Mouse (Mus musculus) MEL (cell line): Measurements from ENCODE around the gene Prrx2. TPM values are rescaled to one million over a fixed set of nuclear protein-coding genes. Genes with fewer than 3 reads are reported as not detected.

Experiments
- DNase-seq: peaks from one replicate; pipeline ENCODE4 v3.0.0; 2011; ENCODE audit warnings: low read depth, low spot score
- H3K27ac ChIP-seq: 2 replicates; pipeline ENCODE4 v1.5.1; 2012; ENCODE audit warnings: low read depth, mild to moderate bottlenecking, control low read depth, low read length, moderate library complexity; ENCODE audit not compliant: control insufficient read depth
- H3K27me3 ChIP-seq, 2 experiments: fragments of 150-350 bp in 1 of 2; sonication (generic) in 1 of 2; 2 replicates each; pipeline ENCODE4 v1.6.1; 2012; ENCODE audit warnings: low read length in 2 of 2, mild to moderate bottlenecking in 2 of 2, improper control_type of control experiment in 1 of 2, moderate library complexity in 1 of 2; ENCODE audit not compliant: insufficient read depth in 2 of 2, control insufficient read depth in 1 of 2
- H3K36me3 ChIP-seq, 2 experiments: 2 replicates each; pipeline ENCODE4 v1.6.1; 2012 to 2014; ENCODE audit warnings: low read length in 2 of 2, improper control_type of control experiment in 1 of 2, inconsistent platforms in 1 of 2, mild to moderate bottlenecking in 1 of 2; ENCODE audit not compliant: insufficient read depth in 2 of 2, control insufficient read depth in 1 of 2
- H3K4me1 ChIP-seq, 2 experiments: fragments of 150-350 bp in 1 of 2; sonication (generic) in 1 of 2; 2 replicates each; pipeline ENCODE4 v1.6.1; 2012; ENCODE audit warnings: low read length in 2 of 2, improper control_type of control experiment in 1 of 2, mild to moderate bottlenecking in 1 of 2; ENCODE audit not compliant: insufficient read depth in 2 of 2, control insufficient read depth in 1 of 2
- H3K4me3 ChIP-seq, 2 experiments: fragments of 150-350 bp in 1 of 2; sonication (generic) in 1 of 2; 2 replicates each; pipeline ENCODE4 v1.5.1; 2012; ENCODE audit warnings: low read depth in 2 of 2, low read length in 2 of 2, mild to moderate bottlenecking in 2 of 2, moderate library complexity in 2 of 2, control low read depth in 1 of 2, improper control_type of control experiment in 1 of 2; ENCODE audit not compliant: control insufficient read depth in 1 of 2, insufficient read depth in 1 of 2
- H3K79me2 ChIP-seq: 2 replicates; pipeline ENCODE4 v1.6.1; 2012; ENCODE audit warnings: mild to moderate bottlenecking, low read length, moderate library complexity; ENCODE audit not compliant: control insufficient read depth, poor library complexity, insufficient read depth
- H3K9ac ChIP-seq: 2 replicates; pipeline ENCODE4 v1.6.1; 2012; ENCODE audit warnings: low read depth, mild to moderate bottlenecking, control low read depth, low read length, moderate library complexity; ENCODE audit not compliant: control insufficient read depth, poor library complexity, severe bottlenecking
- H3K9me3 ChIP-seq: fragments of 150-350 bp; sonication (generic); replicated peaks from 2 replicates; pipeline ENCODE4 v1.6.1; 2012; ENCODE audit warnings: mild to moderate bottlenecking, low read length, improper control_type of control experiment, moderate library complexity; ENCODE audit not compliant: insufficient read depth
- BHLHE40 ChIP-seq: IDR thresholded peaks from 2 replicates; pipeline ENCODE4 v1.6.1; 2012; ENCODE audit warnings: low read depth, mild to moderate bottlenecking, inconsistent platforms, low read length, improper control_type of control experiment, borderline replicate concordance
- CHD2 ChIP-seq: IDR thresholded peaks from 2 replicates; pipeline ENCODE4 v1.6.1; 2011; ENCODE audit warnings: low read length, improper control_type of control experiment
- E2F4 ChIP-seq: IDR thresholded peaks from 2 replicates; pipeline ENCODE4 v1.6.1; 2011; ENCODE audit warnings: low read depth, low read length, improper control_type of control experiment, borderline replicate concordance
- ELF1 ChIP-seq: IDR thresholded peaks from 2 replicates; pipeline ENCODE4 v1.6.1; 2014; ENCODE audit warnings: low read depth, mild to moderate bottlenecking, inconsistent platforms, low read length, improper control_type of control experiment, moderate library complexity
- EP300 ChIP-seq, 2 experiments: IDR thresholded peaks; 2 replicates each; pipeline ENCODE4 v1.6.1; 2011; ENCODE audit warnings: improper control_type of control experiment in 2 of 2, low read length in 2 of 2, low read depth in 1 of 2, mild to moderate bottlenecking in 1 of 2
- ETS1 ChIP-seq: IDR thresholded peaks from 2 replicates; pipeline ENCODE4 v1.6.1; 2012; ENCODE audit warnings: low read depth, mild to moderate bottlenecking, inconsistent platforms, low read length, improper control_type of control experiment, moderate library complexity
- GABPA ChIP-seq: IDR thresholded peaks from 2 replicates; pipeline ENCODE4 v1.6.1; 2012; ENCODE audit warnings: low read depth, mild to moderate bottlenecking, inconsistent platforms, low read length, improper control_type of control experiment, moderate library complexity
- GATA1 ChIP-seq: IDR thresholded peaks from 2 replicates; pipeline ENCODE4 v1.6.1; 2011; ENCODE audit warnings: low read depth, low read length, improper control_type of control experiment
- JUND ChIP-seq: IDR thresholded peaks from 2 replicates; pipeline ENCODE4 v1.6.1; 2011; ENCODE audit warnings: low read depth, mild to moderate bottlenecking, improper control_type of control experiment, low read length
- MAFK ChIP-seq: IDR thresholded peaks from 2 replicates; pipeline ENCODE4 v1.6.1; 2011; ENCODE audit warnings: low read depth, mild to moderate bottlenecking, low read length, improper control_type of control experiment, borderline replicate concordance
- MXI1 ChIP-seq: IDR thresholded peaks from 2 replicates; pipeline ENCODE4 v1.6.1; 2011; ENCODE audit warnings: mild to moderate bottlenecking, low read depth, low read length, improper control_type of control experiment
- MYC ChIP-seq: IDR thresholded peaks from 2 replicates; pipeline ENCODE4 v1.6.1; 2011; ENCODE audit warnings: low read depth, mild to moderate bottlenecking, low read length, improper control_type of control experiment, moderate library complexity
- POLR2A ChIP-seq, 2 experiments: IDR thresholded peaks; 2 replicates each; pipeline ENCODE4 v1.6.1; 2011 to 2012; ENCODE audit warnings: low read length in 2 of 2, mild to moderate bottlenecking in 2 of 2, control low read depth in 1 of 2, improper control_type of control experiment in 1 of 2, low read depth in 1 of 2, moderate library complexity in 1 of 2; ENCODE audit not compliant: control insufficient read depth in 1 of 2, insufficient read depth in 1 of 2, poor library complexity in 1 of 2
- RCOR1 ChIP-seq: IDR thresholded peaks from 2 replicates; pipeline ENCODE4 v1.6.1; 2012; ENCODE audit warnings: low read depth, mild to moderate bottlenecking, inconsistent platforms, low read length, improper control_type of control experiment
- SIN3A ChIP-seq: IDR thresholded peaks from 2 replicates; pipeline ENCODE4 v1.6.1; 2012; ENCODE audit warnings: low read length, improper control_type of control experiment, inconsistent platforms
- TBP ChIP-seq: IDR thresholded peaks from 2 replicates; pipeline ENCODE4 v1.8.0; 2011; ENCODE audit warnings: low read depth, low read length, improper control_type of control experiment
- ZMIZ1 ChIP-seq: IDR thresholded peaks from 2 replicates; pipeline ENCODE4 v1.6.1; 2012; ENCODE audit warnings: low read depth, mild to moderate bottlenecking, inconsistent platforms, low read length, improper control_type of control experiment, moderate library complexity
- ZNF384 ChIP-seq: IDR thresholded peaks from 2 replicates; pipeline ENCODE4 v1.6.1; 2012; ENCODE audit warnings: low read depth, mild to moderate bottlenecking, inconsistent platforms, low read length, improper control_type of control experiment
- polyA plus RNA-seq, 2 experiments: library from polyadenylated mRNA; stranded (reverse) in 1 of 2; unstranded in 1 of 2; fragments of >175 nt in 1 of 2; fragments of >200 nt in 1 of 2; gene quantifications; 2 replicates each; pipeline versions ENCODE4 v1.2.1 to v1.2.4; 2012; ENCODE audit warnings: low replicate concordance in 2 of 2, low read depth in 1 of 2; ENCODE audit not compliant: insufficient read length in 2 of 2, insufficient read depth in 1 of 2, missing spikeins in 1 of 2
- total RNA-seq: library from RNA; depleted of rRNA; stranded (reverse); fragments of 300-350 nt; gene quantifications from 2 replicates; pipeline ENCODE4 v1.2.3, GENCODE M21; 2012

Prrx2 gene
- total and polyA plus RNA-seq, 3 experiments: not detected

GRCm38 (mm10) chr2:30897291-30897690 is 62.5 kb downstream of the Prrx2 start:
- no peaks in the 10 kb centered on the region for H3K9me3 ChIP-seq
- no peaks in the 10 kb centered on the region for H3K79me2 ChIP-seq
- H3K9ac ChIP-seq: no peak overlapping the region
- no peak for TF ChIP-seq E2F4
- TF ChIP-seq RCOR1: no peak
- TF ChIP-seq, all 39 proteins: peak for 0
- Histone ChIP-seq H3K27ac (no peak overlapping the region), H3K27me3 (peaks cover 2 to 3% of the 10 kb centered on the region in 2 experiments; a peak in 2 of 4 replicates), H3K4me3 (no peak overlapping the region), H3K4me1 (no peaks in the 10 kb centered on the region), H3K36me3 (no peaks in the 10 kb centered on the region)
- DNase-seq: no peak

- no peak for TF ChIP-seq CHD2
- TF ChIP-seq TBP: no peak
- no peak for TF ChIP-seq POLR2A (IDR thresholded peaks at IDR 0.05; ENCODE audit: control insufficient read depth in 1 of 2, insufficient read depth in 1 of 2, low read depth in 1 of 2, low read length in 2 of 2, poor library complexity in 1 of 2)
- TF ChIP-seq ELF1: no peak
- TF ChIP-seq ZNF384: no peak
- TF ChIP-seq GABPA: no peak
- no peak for TF ChIP-seq SIN3A
- no peak for TF ChIP-seq ETS1
- no peak for TF ChIP-seq JUND
- no peak for TF ChIP-seq MYC
- TF ChIP-seq EP300 (IDR thresholded peaks at IDR 0.05; ENCODE audit: low read depth in 1 of 2, low read length in 2 of 2): no peak
- no peak for TF ChIP-seq MAFK
- no peak for TF ChIP-seq ZMIZ1
- TF ChIP-seq, all 39 proteins: peak for 0
- Histone ChIP-seq H3K9ac (no peak overlapping the region), H3K9me3 (no peaks in the 10 kb centered on the region), H3K27me3 (peaks cover 2 to 3% of the 10 kb centered on the region in 2 experiments; a peak in 2 of 4 replicates), H3K36me3 (no peaks in the 10 kb centered on the region), H3K79me2 (no peaks in the 10 kb centered on the region), H3K4me3 (no peak overlapping the region), H3K4me1 (no peaks in the 10 kb centered on the region), H3K27ac (no peak overlapping the region)
- no peak for DNase-seq
Measured at GRCm38 (mm10) chr2:30899397-30900069, 64.8 kb downstream of the Prrx2 start.

DNA sequence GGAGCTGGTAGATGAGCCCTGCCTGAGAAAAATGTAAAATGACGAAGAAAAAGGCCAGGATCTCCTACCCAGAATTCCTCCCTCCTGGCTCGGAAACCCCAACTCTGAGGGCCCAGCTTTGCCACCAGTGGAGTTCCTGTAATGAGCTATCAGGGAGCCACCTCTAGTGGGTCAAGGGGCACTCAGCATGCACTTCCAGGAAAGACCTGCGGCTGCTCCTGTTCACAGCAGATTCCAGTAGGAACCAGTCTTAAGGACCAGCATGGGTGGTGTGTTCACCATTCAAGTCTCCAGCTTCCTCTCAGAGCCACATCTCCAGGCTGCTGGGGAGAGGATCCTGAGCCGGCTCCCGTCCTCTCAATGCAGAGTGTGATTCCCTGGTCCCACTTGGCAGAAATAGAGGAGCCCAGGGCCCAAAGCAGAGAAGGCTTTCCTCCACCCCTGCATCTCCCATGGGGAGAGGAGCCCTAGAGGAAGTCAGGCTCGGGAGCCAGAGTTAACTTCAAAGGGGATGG is 66.9 kb downstream of the Prrx2 start:
- no peaks in the 10 kb centered on the region for H3K4me1 ChIP-seq
- no peaks in the 10 kb centered on the region for H3K36me3 ChIP-seq
- DNase-seq: no peak
- no peaks in the 10 kb centered on the region for H3K9me3 ChIP-seq
- no peaks in the 10 kb centered on the region for H3K79me2 ChIP-seq
- H3K27me3 ChIP-seq: peaks cover 2 to 3% of the 10 kb centered on the region in 2 experiments; a peak in 2 of 4 replicates
- no peak for TF ChIP-seq CHD2
- TF ChIP-seq RCOR1: no peak
- no peak for TF ChIP-seq MXI1
- no peak for TF ChIP-seq ETS1
- no peak for TF ChIP-seq BHLHE40
- TF ChIP-seq ZNF384: no peak
- TF ChIP-seq GATA1: no peak
- H3K4me3 ChIP-seq: no peak overlapping the region
- no peak overlapping the region for H3K27ac ChIP-seq
- no peak overlapping the region for H3K9ac ChIP-seq
